Mouse (Mus musculus): ENCODE results near the gene Agpat4. TPM values are rescaled to one million over a fixed set of nuclear protein-coding genes. Genes with fewer than 3 reads are reported as not detected.

The Agpat4 gene
- polyA plus RNA-seq, 1 experiment from 2014 or later = 8.0 TPM

- H3K36me3 ChIP-seq (ENCODE audit: inconsistent target) = peaks cover 11% of the 10 kb centered on the region
- no peak overlapping the region for H3K27ac ChIP-seq
- H3K79me2 ChIP-seq (ENCODE audit: inconsistent target) = no peaks in the 10 kb centered on the region
- no peak overlapping the region for H3K4me3 ChIP-seq (ENCODE audit: inconsistent target)
- 98% methylated on average over 8 of the region's 8 CpGs for WGBS (ENCODE audit: missing documents)
Measured at GRCm38 (mm10) chr17:12262851-12263250, 144.3 kb downstream of the Agpat4 start.

- Histone ChIP-seq H3K27ac (no peak overlapping the region), H3K79me2 (ENCODE audit: inconsistent target) (no peaks in the 10 kb centered on the region), H3K4me3 (ENCODE audit: inconsistent target) (no peak overlapping the region), H3K36me3 (ENCODE audit: inconsistent target) (0 out of 2 replicates have a peak, but pooled peaks cover 4% of the 10 kb centered on the region)
- WGBS (ENCODE audit: missing documents) = 96% methylated on average over 13 of the region's 13 CpGs
Measured at GRCm38 (mm10) chr17:12263787-12264186, 145.3 kb downstream of the Agpat4 start.

GRCm38 (mm10) chr17:12264293-12264692 lies 145.8 kb downstream of the Agpat4 start:
- H3K36me3 ChIP-seq (ENCODE audit: inconsistent target) = 0 out of 2 replicates have a peak, but pooled peaks cover 9% of the 10 kb centered on the region
- no peak overlapping the region for H3K27ac ChIP-seq
- H3K4me3 ChIP-seq (ENCODE audit: inconsistent target) = no peak overlapping the region
- H3K79me2 ChIP-seq (ENCODE audit: inconsistent target) = no peaks in the 10 kb centered on the region
- 93% methylated on average over 3 of the region's 3 CpGs for WGBS (ENCODE audit: missing documents)

DNA sequence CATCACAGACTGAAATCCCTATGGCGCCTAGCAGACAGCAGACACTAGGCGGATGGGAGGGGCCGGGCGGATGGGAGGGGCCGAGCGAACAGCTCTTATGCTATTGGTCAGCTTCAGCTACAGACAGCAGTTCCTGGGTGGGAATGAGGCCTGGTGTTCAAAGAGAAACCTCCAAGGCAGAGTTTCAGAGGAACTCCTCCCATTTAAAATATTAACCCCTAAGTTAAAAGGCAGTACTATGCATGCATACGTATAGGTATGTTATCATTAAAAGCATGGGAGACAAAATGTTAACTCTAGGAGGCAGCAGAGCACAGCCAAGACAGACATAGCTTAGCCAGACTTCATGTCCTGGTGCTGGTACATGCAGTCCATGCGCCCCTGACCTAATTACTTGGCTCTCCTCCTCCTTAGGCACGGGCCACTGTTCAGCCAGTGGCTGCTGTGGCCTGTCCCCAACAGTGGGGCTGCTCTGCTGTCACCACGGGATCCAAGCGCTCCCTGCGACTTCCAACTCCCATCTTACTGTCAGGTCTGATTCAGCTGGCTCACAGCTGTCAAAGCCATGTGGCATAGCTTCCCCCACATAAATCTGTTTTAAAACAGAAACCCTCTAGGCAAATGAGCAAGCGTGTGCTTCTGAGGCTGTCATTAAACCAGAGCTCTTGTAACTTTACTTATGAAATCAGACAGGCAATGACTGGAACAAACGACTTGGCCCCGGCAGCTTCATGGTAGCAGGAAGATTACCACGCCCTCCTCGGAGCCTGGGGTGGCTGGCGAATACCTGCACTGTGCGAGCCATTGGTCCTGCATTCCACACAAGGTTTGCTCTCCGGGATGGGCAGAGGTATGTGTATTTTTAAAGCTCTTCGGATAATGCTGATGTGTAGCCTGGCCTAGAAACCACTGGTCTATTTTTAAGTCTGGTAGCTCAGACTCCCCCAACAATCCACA lies 147.7 kb downstream of the Agpat4 start:
- Histone ChIP-seq H3K79me2 (ENCODE audit: inconsistent target) (no peaks in the 10 kb centered on the region), H3K36me3 (ENCODE audit: inconsistent target) (peaks cover 15% of the 10 kb centered on the region), H3K4me3 (ENCODE audit: inconsistent target) (no peak overlapping the region), H3K27ac (no peak overlapping the region)
- WGBS (ENCODE audit: missing documents) = 94% methylated on average over 21 of the region's 21 CpGs

DNA sequence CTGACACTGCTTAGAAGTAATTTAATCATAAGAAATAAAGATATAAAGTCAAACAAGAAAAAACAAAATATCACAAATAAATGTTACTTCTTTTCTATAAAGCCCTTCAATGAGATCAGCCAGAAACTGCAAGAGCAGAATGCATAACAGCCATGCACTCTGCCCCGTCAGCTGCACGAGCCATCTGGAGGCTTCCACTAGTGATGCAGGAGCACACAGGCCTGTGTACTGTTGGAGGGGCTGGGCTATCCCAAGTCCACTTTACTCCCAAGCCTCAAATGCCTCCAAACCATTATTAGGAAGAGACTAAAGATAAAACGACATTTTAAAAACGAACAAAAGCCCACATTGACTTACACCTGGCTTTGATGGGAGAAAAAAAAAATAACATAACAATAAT lies 149.6 kb downstream of the Agpat4 start:
- H3K79me2 ChIP-seq (ENCODE audit: inconsistent target) = no peaks in the 10 kb centered on the region
- no peak overlapping the region for H3K27ac ChIP-seq
- peaks cover 22% of the 10 kb centered on the region for H3K36me3 ChIP-seq (ENCODE audit: inconsistent target)
- H3K4me3 ChIP-seq (ENCODE audit: inconsistent target) = no peak overlapping the region
- 96% methylated on average over 4 of the region's 4 CpGs for WGBS (ENCODE audit: missing documents)

DNA sequence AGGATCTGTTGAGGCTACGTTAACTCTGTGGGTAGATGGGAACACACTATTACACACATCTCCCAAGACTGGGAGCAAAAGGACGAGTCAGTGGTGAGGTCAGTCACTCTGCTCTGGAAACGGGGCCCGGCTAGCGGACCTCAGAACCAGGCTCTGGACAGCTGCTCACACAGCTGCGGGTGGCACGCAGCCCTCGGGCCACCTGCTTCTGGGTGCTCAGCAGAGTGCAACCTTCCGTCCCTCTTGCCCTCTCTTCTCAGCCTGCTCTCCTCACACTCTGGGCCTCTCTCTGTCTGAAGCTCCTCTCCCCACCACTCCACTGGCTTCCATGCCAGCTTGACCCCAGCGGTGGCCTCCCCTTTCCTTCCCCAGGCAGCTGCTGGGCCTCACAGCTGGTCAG lies 150.0 kb downstream of the Agpat4 start:
- Histone ChIP-seq H3K36me3 (ENCODE audit: inconsistent target) (peaks cover 22% of the 10 kb centered on the region), H3K4me3 (ENCODE audit: inconsistent target) (no peak overlapping the region), H3K79me2 (ENCODE audit: inconsistent target) (no peaks in the 10 kb centered on the region), H3K27ac (no peak overlapping the region)
- 95% methylated on average over 10 of the region's 10 CpGs for WGBS (ENCODE audit: missing documents)

Other genes with a start within 250 kb of the Agpat4 start
- gene Map3k4, start 200.1 kb downstream of the Agpat4 start, polyA plus RNA-seq (2018) = 7.7 to 10.4 TPM (median 9.6 TPM) in 3 replicates

Measured in macrophage (primary cell).